Mouse (Mus musculus) midbrain, embryonic 15.5 days (tissue): ENCODE results near the gene Gfpt1. TPM values are rescaled to one million over a fixed set of nuclear protein-coding genes. Genes with fewer than 3 reads are reported as not detected.
"Not testable (repeated sequence)": the region's sequence is repeated elsewhere in the genome, so short reads cannot be mapped to it uniquely, and the experiment has no call there.

Experiments used
- ATAC-seq: fragments of 200-750 bp; cut with Nextera tagmentation; replicated peaks from 2 replicates; pipeline ENCODE4 v1.8.0; 2017; ENCODE audit warnings: moderate TSS enrichment
- H3K27ac ChIP-seq: fragments of 300-500 bp; sonication (generic); 2 replicates; pipeline ENCODE4 v1.5.1; 2015; ENCODE audit warnings: mild to moderate bottlenecking, inconsistent platforms
- H3K27me3 ChIP-seq: fragments of 300-500 bp; sonication (generic); replicated peaks from 2 replicates; pipeline ENCODE4 v1.6.1; 2015; ENCODE audit warnings: inconsistent platforms
- H3K36me3 ChIP-seq: fragments of 300-500 bp; sonication (generic); replicated peaks from 2 replicates; pipeline ENCODE4 v1.6.1; 2015; ENCODE audit warnings: inconsistent platforms
- H3K4me1 ChIP-seq: fragments of 300-500 bp; sonication (generic); 2 replicates; pipeline ENCODE4 v1.6.1; 2015; ENCODE audit warnings: inconsistent platforms
- H3K4me2 ChIP-seq: fragments of 300-500 bp; sonication (generic); 2 replicates; pipeline ENCODE4 v1.6.1; 2015; ENCODE audit warnings: inconsistent platforms, mild to moderate bottlenecking, moderate library complexity
- H3K4me3 ChIP-seq: fragments of 300-500 bp; sonication (generic); 2 replicates; pipeline ENCODE4 v1.5.1; 2015; ENCODE audit warnings: mild to moderate bottlenecking, inconsistent platforms
- H3K9ac ChIP-seq: fragments of 300-500 bp; sonication (generic); 2 replicates; pipeline ENCODE4 v1.6.1; 2015; ENCODE audit warnings: mild to moderate bottlenecking, inconsistent platforms
- H3K9me3 ChIP-seq: fragments of 300-500 bp; sonication (generic); 2 replicates; pipeline ENCODE4 v1.6.1; 2016; ENCODE audit warnings: inconsistent platforms
- WGBS: fragments of 180-500 bp; shearing (Covaris S2); methylation state at CpG from one replicate; pipeline ENCODE4 v1.1.7; 2015; ENCODE audit warnings: mixed read lengths; 5-methylcytosine and 5-hydroxymethylcytosine counted together
- polyA plus RNA-seq: library from polyadenylated mRNA; unstranded; fragments of >200 nt; fragmentation: Nextera tagmentation; extraction: Ambion mirVana; gene quantifications from 2 replicates; pipeline ENCODE4 v1.2.1, GENCODE M21; 2015

Gene Gfpt1
- polyA plus RNA-seq, 1 experiment from 2014 or later = 27.7 TPM

GRCm38 (mm10) chr6:87088356-87088755 is 45.7 kb downstream of the Gfpt1 start:
- 93% methylated on average over 5 of the region's 5 CpGs for WGBS
- Histone ChIP-seq H3K27me3 (no peaks in the 10 kb centered on the region), H3K36me3 (peaks cover 32% of the 10 kb centered on the region)

GRCm38 (mm10) chr6:87090877-87091276 is 48.2 kb downstream of the Gfpt1 start:
- Histone ChIP-seq H3K27ac (no peak overlapping the region), H3K36me3 (peaks cover 17% of the 10 kb centered on the region), H3K9ac (no peak overlapping the region), H3K27me3 (no peaks in the 10 kb centered on the region), H3K4me3 (no peak overlapping the region), H3K9me3 (no peaks in the 10 kb centered on the region), H3K4me2 (no peak overlapping the region), H3K4me1 (no peaks in the 10 kb centered on the region)
- WGBS = 83% methylated on average over 3 of the region's 3 CpGs
- ATAC-seq = no peak

More at GRCm38 (mm10) chr6:87088356-87088755, 45.7 kb downstream of the Gfpt1 start:
- no peak overlapping the region for H3K27ac ChIP-seq
- no peak overlapping the region for H3K4me3 ChIP-seq
- no peak overlapping the region for H3K4me2 ChIP-seq
- no peaks in the 10 kb centered on the region for H3K9me3 ChIP-seq
- ATAC-seq = no peak
- no peak overlapping the region for H3K9ac ChIP-seq
- no peaks in the 10 kb centered on the region for H3K4me1 ChIP-seq

GRCm38 (mm10) chr6:87092476-87092875 is 49.8 kb downstream of the Gfpt1 start:
- H3K4me2 ChIP-seq = no peak overlapping the region
- no peaks in the 10 kb centered on the region for H3K27me3 ChIP-seq
- peaks cover 17% of the 10 kb centered on the region for H3K36me3 ChIP-seq
- no peak overlapping the region for H3K9ac ChIP-seq
- no peaks in the 10 kb centered on the region for H3K4me1 ChIP-seq
- no peak for ATAC-seq
- no peak overlapping the region for H3K27ac ChIP-seq
- no peaks in the 10 kb centered on the region for H3K9me3 ChIP-seq
- 95% methylated on average over 5 of the region's 5 CpGs for WGBS
- H3K4me3 ChIP-seq = no peak overlapping the region

- not testable (repeated sequence) for H3K27me3 ChIP-seq, ATAC-seq, H3K27ac ChIP-seq, H3K4me2 ChIP-seq, H3K4me3 ChIP-seq, H3K9me3 ChIP-seq, H3K9ac ChIP-seq, H3K4me1 ChIP-seq
- H3K36me3 ChIP-seq = peaks cover 12% of the 10 kb centered on the region
- WGBS = 93% methylated on average over 8 of the region's 8 CpGs
Measured at GRCm38 (mm10) chr6:87093631-87094030, 51.0 kb downstream of the Gfpt1 start.

- no peaks in the 10 kb centered on the region for H3K9me3 ChIP-seq
- peak overlapping the region; percentile 16; the same call in 1 of the 2 replicates for H3K27ac ChIP-seq
- H3K4me3 ChIP-seq = no peak overlapping the region
- no peak overlapping the region for H3K4me2 ChIP-seq
- no peaks in the 10 kb centered on the region for H3K27me3 ChIP-seq
- H3K4me1 ChIP-seq = peaks cover 28% of the 10 kb centered on the region
- WGBS = 9% methylated on average over 3 of the region's 3 CpGs
- no peak for ATAC-seq
- H3K9ac ChIP-seq = no peak overlapping the region
- H3K36me3 ChIP-seq = no peaks in the 10 kb centered on the region
Measured at GRCm38 (mm10) chr6:87099261-87099660, 56.6 kb downstream of the Gfpt1 start.

- no peak overlapping the region; the same call in 1 of the 2 replicates for H3K4me2 ChIP-seq
- no peaks in the 10 kb centered on the region for H3K27me3 ChIP-seq
- no peak overlapping the region for H3K4me3 ChIP-seq
- WGBS = 39% methylated on average over 7 of the region's 7 CpGs
- H3K27ac ChIP-seq = peak overlapping the region; percentile 73
- peaks cover 28% of the 10 kb centered on the region for H3K4me1 ChIP-seq
- 0 out of 2 replicates have a peak overlapping the region, but pooled peaks have one; percentile 8 for H3K9ac ChIP-seq
- peak; percentile 53; the same call in 1 of the 2 replicates for ATAC-seq
- no peaks in the 10 kb centered on the region for H3K36me3 ChIP-seq
- no peaks in the 10 kb centered on the region for H3K9me3 ChIP-seq
Measured at GRCm38 (mm10) chr6:87099671-87100296, 57.1 kb downstream of the Gfpt1 start.

- WGBS = 87% methylated on average over 9 of the region's 9 CpGs
- H3K4me1 ChIP-seq = peaks cover 28% of the 10 kb centered on the region
- no peak for ATAC-seq
- H3K4me3 ChIP-seq = no peak overlapping the region
- H3K4me2 ChIP-seq = no peak overlapping the region; the same call in 1 of the 2 replicates
- 0 out of 2 replicates have a peak overlapping the region, but pooled peaks have one; percentile 8 for H3K9ac ChIP-seq
- H3K27me3 ChIP-seq = no peaks in the 10 kb centered on the region
- no peaks in the 10 kb centered on the region for H3K36me3 ChIP-seq
- no peaks in the 10 kb centered on the region for H3K9me3 ChIP-seq
- H3K27ac ChIP-seq = peak overlapping the region; percentile 73
Measured at GRCm38 (mm10) chr6:87100297-87101020, 57.8 kb downstream of the Gfpt1 start.

GRCm38 (mm10) chr6:87101281-87101954 is 58.8 kb downstream of the Gfpt1 start:
- 16% methylated on average over 12 of the region's 12 CpGs for WGBS
- Histone ChIP-seq H3K27ac (0 out of 2 replicates have a peak overlapping the region, but pooled peaks have one; percentile 73), H3K4me3 (peak overlapping the region; percentile 33), H3K4me1 (peaks cover 28% of the 10 kb centered on the region), H3K9me3 (no peaks in the 10 kb centered on the region), H3K4me2 (peak overlapping the region; percentile 64), H3K36me3 (no peaks in the 10 kb centered on the region), H3K27me3 (no peaks in the 10 kb centered on the region), H3K9ac (peak overlapping the region; percentile 44; the same call in 1 of the 2 replicates)
- peak; percentile 77 for ATAC-seq

GRCm38 (mm10) chr6:87101955-87102353 is 59.3 kb downstream of the Gfpt1 start:
- H3K4me1 ChIP-seq = peaks cover 28% of the 10 kb centered on the region
- no peak overlapping the region for H3K27ac ChIP-seq
- 28% methylated on average over 4 of the region's 4 CpGs for WGBS
- no peaks in the 10 kb centered on the region for H3K27me3 ChIP-seq
- peak; percentile 21; the same call in 1 of the 2 replicates for ATAC-seq
- no peak overlapping the region for H3K4me2 ChIP-seq
- H3K36me3 ChIP-seq = no peaks in the 10 kb centered on the region
- H3K9ac ChIP-seq = no peak overlapping the region
- no peaks in the 10 kb centered on the region for H3K9me3 ChIP-seq
- no peak overlapping the region for H3K4me3 ChIP-seq

GRCm38 (mm10) chr6:87102421-87102911 is 59.8 kb downstream of the Gfpt1 start:
- no peak overlapping the region for H3K4me2 ChIP-seq
- no peak overlapping the region for H3K9ac ChIP-seq
- ATAC-seq = peak; percentile 18; the same call in 1 of the 2 replicates
- WGBS = 13% methylated on average over 7 of the region's 7 CpGs
- no peak overlapping the region for H3K27ac ChIP-seq
- no peaks in the 10 kb centered on the region for H3K9me3 ChIP-seq
- no peak overlapping the region for H3K4me3 ChIP-seq
- H3K4me1 ChIP-seq = peaks cover 28% of the 10 kb centered on the region
- H3K36me3 ChIP-seq = no peaks in the 10 kb centered on the region
- no peaks in the 10 kb centered on the region for H3K27me3 ChIP-seq

GRCm38 (mm10) chr6:87103314-87103713 is 60.7 kb downstream of the Gfpt1 start:
- Histone ChIP-seq H3K27ac (no peak overlapping the region), H3K4me2 (no peak overlapping the region), H3K9ac (no peak overlapping the region), H3K36me3 (no peaks in the 10 kb centered on the region), H3K4me1 (peaks cover 28% of the 10 kb centered on the region), H3K27me3 (no peaks in the 10 kb centered on the region), H3K4me3 (no peak overlapping the region), H3K9me3 (no peaks in the 10 kb centered on the region)
- WGBS = 92% methylated on average over 1 of the region's 1 CpGs
- no peak for ATAC-seq
